Mouse (Mus musculus) layer of hippocampus, postnatal 14 days (tissue): ENCODE results near the gene Nfib. TPM values are rescaled to one million over a fixed set of nuclear protein-coding genes. Genes with fewer than 3 reads are reported as not detected.
A peak's percentile ranks its signal among the peaks of the same experiment; 100 is the strongest.

Source experiments
- DNase-seq, 2 experiments: peaks; one replicate each; pipeline ENCODE4 v3.0.0; 2021 to 2022; ENCODE audit warnings: low spot score in 2 of 2, mixed read lengths in 1 of 2
- total RNA-seq, 2 experiments: library from RNA; stranded (reverse); gene quantifications; 2 replicates each; pipeline ENCODE4 v1.2.3; 2021

The Nfib gene
- total RNA-seq, 2 experiments from 2014 or later: 197 to 217 TPM

DNA sequence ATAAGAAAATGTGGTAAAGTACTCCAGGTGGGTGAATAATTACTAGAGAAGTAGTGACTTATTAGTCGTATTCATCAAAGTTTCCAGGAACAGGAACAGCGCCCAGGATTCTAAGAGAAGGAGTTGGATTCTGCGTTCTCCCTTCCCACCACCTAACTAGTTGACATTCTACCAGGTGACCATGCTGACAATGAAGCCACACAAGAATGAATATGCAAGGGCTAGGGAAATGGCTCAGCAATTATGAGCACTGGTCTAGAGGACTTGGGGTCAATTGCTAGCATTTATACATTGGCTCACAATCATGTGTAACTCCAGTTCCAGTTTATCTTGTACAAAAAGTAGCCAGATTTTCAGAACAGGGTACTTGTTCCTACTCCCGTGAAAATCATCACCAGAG lies 334.1 kb downstream of the Nfib start:
- no peak for DNase-seq

DNA sequence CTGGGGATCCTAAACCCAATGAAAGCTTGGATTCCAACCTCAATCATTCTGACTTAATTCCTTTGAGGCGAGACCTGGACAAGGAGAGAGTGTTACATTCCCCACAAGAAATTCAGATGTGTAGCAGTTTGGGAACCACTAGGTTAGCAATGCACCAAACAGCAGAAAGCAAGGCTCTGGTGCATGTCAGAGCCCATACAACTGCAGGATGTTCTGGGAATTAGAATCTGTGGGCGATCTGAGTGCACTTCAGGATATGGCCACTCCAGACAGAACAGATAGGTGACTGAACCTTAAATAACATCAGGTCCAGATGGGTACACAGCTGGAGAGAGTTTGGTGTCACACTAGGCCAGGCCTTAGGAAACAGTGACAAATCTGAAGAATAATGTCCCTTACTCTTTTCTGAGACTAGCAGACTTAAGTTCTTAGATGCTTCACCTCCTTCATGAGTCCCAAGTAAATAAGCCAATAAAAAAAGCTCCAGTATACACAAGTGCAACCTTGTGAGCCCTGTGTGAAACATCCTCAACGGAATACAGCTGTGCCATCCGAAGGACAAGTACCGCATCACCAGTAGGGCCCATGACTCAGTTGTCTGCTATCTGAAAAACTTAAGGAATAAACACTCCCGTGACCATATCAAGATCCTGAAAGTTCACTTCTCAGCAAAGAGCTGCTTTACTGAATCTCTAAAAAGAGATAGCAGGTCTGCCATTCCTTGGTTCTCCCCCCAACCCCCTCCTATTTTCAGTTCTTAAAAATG lies 336.4 kb downstream of the Nfib start:
- no peak for DNase-seq

DNA sequence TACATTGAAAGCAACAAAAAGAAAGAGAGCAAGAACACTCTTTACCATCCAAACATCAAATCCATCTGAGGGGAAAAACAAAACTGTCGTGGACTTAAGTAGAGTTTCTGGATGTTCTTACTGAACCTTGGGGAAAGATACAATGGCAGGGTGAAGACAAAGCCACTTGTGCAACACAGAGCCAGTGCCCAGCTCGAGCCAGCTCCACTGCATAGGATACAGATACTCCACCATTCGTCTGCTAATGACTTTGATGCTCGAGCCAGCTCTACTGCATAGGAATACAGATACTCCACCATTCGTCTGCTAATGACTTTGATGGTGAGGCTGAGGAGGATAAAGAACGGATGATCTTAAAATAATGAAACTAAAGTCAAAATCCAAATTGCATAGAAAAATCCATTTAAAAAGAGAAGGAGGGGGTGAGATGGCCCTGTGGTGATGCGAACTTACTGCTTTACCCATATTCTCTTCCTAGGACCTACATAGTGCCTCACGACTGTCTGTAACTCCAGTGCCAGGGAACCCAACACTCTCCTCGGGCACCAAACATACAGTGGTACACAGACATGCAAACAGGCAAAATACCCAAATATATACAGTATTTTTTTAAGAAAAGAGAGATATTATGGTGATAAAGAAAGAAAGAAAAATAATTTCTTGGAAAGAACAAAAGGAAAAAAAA lies 337.3 kb downstream of the Nfib start:
- no peak for DNase-seq

GRCm38 (mm10) chr4:82364696-82365385 lies 340.7 kb downstream of the Nfib start:
- no peak for DNase-seq

DNA sequence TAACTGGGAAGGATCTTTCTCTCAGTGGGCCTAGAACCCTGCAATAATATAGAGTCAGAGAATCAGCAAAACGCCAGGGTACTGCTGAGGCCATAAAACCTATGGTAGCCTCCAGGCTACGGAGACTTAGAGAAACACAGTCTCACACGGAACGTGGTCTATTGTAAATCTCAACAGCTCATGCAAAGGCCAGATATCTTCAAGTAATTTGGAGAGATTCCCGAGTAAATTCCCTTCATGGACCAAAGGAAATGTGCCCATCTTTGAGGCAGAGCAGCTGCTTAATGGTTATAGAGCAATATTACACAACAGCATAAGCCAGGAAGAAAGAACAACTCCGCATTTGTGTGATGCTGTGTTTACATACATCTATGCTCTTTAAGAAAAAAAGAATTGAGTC lies 341.6 kb downstream of the Nfib start:
- DNase-seq: no peak

GRCm38 (mm10) chr4:82362294-82362693 lies 343.3 kb downstream of the Nfib start:
- no peak for DNase-seq

DNA sequence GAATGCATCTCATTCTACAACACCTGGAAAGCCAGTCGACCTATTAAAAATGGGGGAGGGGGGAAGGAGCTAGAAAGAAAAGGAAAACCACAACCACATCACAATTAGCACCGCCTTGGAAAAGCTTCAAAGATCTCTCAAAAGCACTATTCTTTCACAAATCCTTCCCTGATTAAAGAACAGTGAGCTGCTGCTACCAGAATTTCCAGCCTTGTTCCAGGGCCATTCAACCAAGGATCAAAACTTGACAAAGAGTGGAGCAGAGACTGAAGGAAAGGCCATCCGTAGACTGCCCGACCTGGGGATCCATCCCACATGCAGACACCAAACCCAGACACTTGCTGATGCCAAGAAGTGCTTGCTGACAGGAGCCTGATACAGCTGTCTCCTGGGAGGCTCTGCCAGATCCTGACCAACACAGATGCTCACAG lies 345.5 kb downstream of the Nfib start:
- DNase-seq: peak in 1 of 2 experiments; percentile 51

- DNase-seq: no peak
Measured at GRCm38 (mm10) chr4:82359110-82359509, 346.4 kb downstream of the Nfib start.

DNA sequence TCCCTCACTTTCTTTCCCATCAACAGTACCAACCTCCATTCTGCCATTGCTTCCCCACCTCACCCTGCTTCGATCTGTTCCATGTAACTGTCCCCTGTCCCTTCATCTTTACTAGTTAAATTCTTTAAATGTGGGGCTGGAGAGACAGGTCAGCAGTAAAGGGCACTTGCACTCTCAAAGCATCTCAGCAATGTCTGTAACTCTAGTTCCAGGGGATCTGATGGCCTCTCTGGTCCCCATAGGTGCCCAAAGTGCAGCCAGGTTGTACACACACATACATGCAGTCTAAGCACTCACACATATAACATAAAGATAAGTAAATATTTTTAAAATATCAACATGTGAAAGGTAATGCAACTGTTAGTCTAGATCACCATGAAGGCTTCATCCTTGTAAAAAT lies 356.5 kb downstream of the Nfib start:
- DNase-seq: no peak

DNA sequence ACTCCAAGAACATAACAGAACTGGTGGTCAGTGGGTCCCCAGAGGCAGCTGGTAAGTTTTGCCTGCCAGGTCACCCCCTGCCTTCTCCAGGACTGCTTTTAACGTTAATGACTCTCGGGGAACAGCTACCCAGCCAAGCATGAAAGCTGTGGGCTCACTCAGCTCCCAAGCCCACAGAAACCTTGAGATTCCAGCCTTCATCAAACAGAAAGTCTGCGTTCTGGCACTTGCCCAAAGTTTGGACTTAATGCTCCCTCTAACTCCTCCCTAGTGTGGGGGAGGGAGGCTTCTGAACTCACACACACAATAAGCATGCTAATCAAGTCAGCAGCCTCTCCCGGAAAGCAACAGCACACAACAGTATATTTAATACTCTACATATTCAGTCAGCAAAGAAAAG lies 360.8 kb downstream of the Nfib start:
- DNase-seq: peak in 1 of 2 experiments; percentile 53

- DNase-seq: no peak
Measured at GRCm38 (mm10) chr4:82344224-82344623, 361.3 kb downstream of the Nfib start.

GRCm38 (mm10) chr4:82338930-82339329 lies 366.6 kb downstream of the Nfib start:
- no peak for DNase-seq

- DNase-seq: no peak
Measured at GRCm38 (mm10) chr4:82338481-82338880, 367.1 kb downstream of the Nfib start.

- DNase-seq: no peak
Measured at GRCm38 (mm10) chr4:82336951-82337381, 368.6 kb downstream of the Nfib start.

- no peak for DNase-seq
Measured at GRCm38 (mm10) chr4:82335266-82335865, 370.2 kb downstream of the Nfib start.

- no peak for DNase-seq
Measured at GRCm38 (mm10) chr4:82333413-82333812, 372.1 kb downstream of the Nfib start.

DNA sequence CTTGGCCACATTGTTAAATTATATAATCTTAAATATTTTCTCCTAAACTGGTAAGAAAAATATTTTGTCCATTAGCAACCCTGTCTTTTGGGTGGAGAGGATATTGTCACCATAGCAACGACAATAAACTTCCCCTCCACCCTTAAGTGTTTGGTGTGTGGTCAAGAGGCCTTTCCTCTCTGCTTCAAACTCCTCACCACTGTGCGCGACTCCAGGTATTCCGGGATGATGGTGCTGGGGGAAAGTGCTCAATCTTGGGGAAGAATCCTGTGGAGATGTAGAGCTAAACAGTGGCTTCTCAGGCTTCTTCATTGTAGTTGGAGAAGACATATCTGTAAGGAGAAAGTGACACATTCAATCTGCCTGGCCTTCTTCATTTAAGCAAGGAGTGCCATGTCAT lies 375.5 kb downstream of the Nfib start:
- DNase-seq: no peak

DNA sequence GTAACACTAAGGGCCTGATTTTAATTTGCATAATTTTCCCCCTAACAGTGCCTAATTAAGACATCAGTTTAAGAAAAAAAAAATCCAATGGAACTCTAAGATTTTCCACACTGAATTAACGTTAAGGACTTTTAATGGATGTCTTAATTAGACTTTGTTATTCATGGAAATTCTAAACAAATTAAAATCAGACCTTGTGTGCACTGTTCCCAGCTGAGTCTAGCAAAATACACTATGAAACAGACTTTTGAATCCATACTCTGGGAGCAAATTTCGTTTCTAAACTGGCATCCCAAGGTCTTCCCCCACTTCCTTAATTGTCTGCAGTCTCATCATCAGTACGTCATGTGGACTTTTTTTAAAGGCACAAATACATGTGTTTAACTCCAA lies 379.4 kb downstream of the Nfib start:
- no peak for DNase-seq

DNA sequence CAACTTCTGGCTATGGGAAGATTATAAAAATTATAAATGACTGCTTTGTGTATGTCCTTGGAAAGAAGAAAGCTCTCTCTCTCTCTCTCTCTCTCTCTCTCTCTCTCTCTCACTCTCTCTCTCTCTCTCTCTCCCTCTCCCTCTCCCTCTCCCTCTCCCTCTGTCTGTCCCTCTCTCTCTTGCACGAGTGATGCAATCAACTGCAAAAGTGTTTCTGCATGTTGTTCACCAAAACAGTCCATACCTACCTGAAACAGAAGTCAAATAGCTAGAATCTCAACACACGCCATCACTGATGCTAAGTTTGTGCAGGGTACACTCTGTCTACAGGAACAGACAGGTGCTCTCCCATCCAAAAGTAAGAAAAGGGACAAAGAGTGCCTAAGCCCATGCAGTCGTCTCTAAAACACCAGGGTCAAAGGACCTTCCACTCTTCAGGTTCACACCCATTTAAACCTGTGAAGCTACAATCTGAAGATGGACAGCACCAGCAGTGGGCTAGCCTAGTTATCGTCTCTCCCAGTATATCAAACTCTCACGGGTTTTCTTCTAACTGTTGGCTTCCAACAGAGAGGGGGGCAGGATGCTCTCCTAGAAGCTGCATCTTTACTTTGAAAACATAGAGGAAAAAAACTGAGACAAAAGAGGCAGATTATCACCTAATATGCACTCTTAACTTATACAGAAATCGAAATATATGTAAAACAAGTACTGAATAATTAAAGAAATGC lies 380.0 kb downstream of the Nfib start:
- no peak for DNase-seq

DNA sequence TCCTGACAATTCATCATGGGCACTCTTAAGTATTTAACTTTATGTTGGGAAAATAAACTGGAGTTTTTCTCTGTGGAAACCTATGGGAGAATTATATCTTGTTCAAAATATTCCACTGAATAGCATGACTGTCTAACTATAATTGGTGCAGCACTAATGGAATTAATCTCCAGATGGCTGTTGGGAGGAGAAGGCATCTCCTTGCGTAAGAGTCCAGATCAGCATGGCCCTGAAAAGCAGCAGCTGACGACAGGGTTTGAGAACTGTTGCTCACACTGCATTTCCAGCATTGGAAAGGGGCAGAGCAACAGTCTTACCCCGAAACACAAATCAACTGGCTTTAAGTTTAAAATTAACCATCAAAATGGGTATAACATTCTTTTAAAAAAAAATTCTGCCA lies 380.6 kb downstream of the Nfib start:
- no peak for DNase-seq

- no peak for DNase-seq
Measured at GRCm38 (mm10) chr4:82321008-82321407, 384.5 kb downstream of the Nfib start.
